8 mouse cellular contexts compared by ENCODE assay signal in the genomic region with DNA sequence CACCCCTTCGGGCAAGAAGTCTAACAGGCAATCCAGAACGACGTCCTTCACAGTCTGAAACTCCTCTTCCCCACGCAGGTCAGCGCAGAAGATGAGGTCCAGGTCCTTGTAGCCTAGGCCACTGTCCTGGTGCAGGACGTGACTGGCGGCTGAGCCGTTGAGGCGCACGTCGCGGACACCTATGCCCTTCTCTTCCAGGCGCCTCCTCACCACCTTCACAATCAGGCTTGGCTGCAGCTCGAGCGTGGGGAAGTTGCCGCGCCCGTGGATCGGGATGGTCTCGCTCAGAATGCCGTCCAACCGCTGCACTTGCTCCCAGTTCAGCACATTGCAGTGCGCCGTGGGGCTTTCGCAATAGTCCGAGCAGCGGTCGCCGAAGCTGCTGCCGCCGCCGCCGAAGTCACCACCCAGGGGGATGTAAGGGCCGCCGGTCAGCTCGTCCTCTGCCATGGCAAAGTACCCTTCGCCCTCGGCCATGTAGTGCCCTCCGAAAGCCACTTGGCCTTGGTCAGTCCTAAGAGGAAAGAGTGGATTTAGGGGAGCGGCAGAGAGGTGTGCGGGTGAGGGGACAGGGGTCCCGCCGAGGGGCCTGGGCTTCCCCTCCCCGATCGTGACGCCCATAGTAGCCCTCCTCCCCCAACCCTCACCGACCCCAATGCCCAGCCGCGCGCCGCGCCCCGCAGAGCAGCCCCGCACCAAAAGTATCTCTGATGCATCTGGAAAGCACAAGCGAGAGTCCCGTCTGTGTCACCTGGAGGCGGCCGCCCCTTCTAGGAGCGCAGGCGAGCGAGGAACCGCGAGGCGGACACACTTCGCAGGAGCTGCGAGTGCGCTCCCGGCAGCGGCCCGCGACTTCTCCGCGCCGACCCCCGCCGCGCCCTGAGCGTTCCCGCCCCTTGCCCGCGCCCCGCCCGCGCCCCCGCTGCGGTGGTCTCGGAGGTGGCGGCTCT. TPM values are rescaled to one million over a fixed set of nuclear protein-coding genes. Genes with fewer than 3 reads are reported as not detected.
A peak's percentile ranks its signal among the peaks of the same experiment; 100 is the strongest.
DNase-seq lines count a peak whose midpoint lies in the region; ATAC-seq and TF ChIP-seq lines count a peak whose summit lies in the region.

No protein-coding gene starts in this region.

- no peak overlapping the region; the same call in 1 of the 2 replicates for H3K27ac ChIP-seq in liver, embryonic 14.5 days
- peak overlapping the region; percentile 94 for H3K27ac ChIP-seq in stomach, postnatal 0 days (replicated peaks)

- peaks cover 0 to 2% of the 10 kb centered on the region in 2 experiments; a peak in 2 of 4 replicates for H3K4me1 ChIP-seq in liver, embryonic 14.5 days (replicated peaks; ENCODE audit: control insufficient read depth in 2 of 2, insufficient read depth in 2 of 2, low read length in 1 of 2)
- H3K4me1 ChIP-seq in stomach, postnatal 0 days (replicated peaks; ENCODE audit: control insufficient read depth, insufficient read depth): no peaks in the 10 kb centered on the region

- DNase-seq in layer of hippocampus, adult 11-12 months (ENCODE audit: low spot score): peak; percentile 43
- no peak for DNase-seq in layer of hippocampus, adult 8-10 months (ENCODE audit: low spot score in 2 of 2)
- DNase-seq in embryo, embryonic 10.5 days (ENCODE audit: low spot score): peak; percentile 55
- DNase-seq in heart, adult 18-20 months: peak; percentile 66 to 81
- peak; percentile 24 for DNase-seq in kidney, adult 11 months
- DNase-seq in liver, embryonic 14.5 days (ENCODE audit: low read depth in 3 of 3, low spot score in 3 of 3): no peak
- peak; percentile 38 for DNase-seq in naive thymus-derived CD4-positive, alpha-beta T cell, adult 2 months (ENCODE audit: low read depth)
- peak; percentile 68 for DNase-seq in stomach, postnatal 0 days (ENCODE audit: low spot score)

- 2% methylated on average over 74 of the region's 88 CpGs for WGBS in liver, embryonic 14.5 days (ENCODE audit: insufficient replicate concordance)
- under 1% methylated on average over 80 of the region's 88 CpGs for WGBS in stomach, postnatal 0 days

- TF ChIP-seq CTCF in liver, embryonic 14.5 days (IDR thresholded peaks at IDR 0.05; ENCODE audit: low read depth): no peak
- no peak for TF ChIP-seq CTCF in stomach, postnatal 0 days (IDR thresholded peaks at IDR 0.05; ENCODE audit: low read depth)

- no peaks in the 10 kb centered on the region; the same call in 1 of the 2 replicates for H3K36me3 ChIP-seq in liver, embryonic 14.5 days (replicated peaks; ENCODE audit: control insufficient read depth, insufficient read depth, low read depth)
- no peaks in the 10 kb centered on the region for H3K36me3 ChIP-seq in stomach, postnatal 0 days (ENCODE audit: control insufficient read depth, insufficient read depth, low read length)

- H3K4me3 ChIP-seq in liver, embryonic 14.5 days (ENCODE audit: insufficient read depth in 1 of 2, low read depth in 2 of 2, low read length in 2 of 2): peak overlapping the region; percentile 65 to 67
- H3K4me3 ChIP-seq in stomach, postnatal 0 days (ENCODE audit: low read depth, low read length): peak overlapping the region; percentile 78

- TF ChIP-seq EP300 in liver, embryonic 14.5 days (IDR thresholded peaks at IDR 0.05; ENCODE audit: low read depth): no peak
- no peak for TF ChIP-seq EP300 in stomach, postnatal 0 days (optimal IDR thresholded peaks at IDR 0.05)

- peak overlapping the region; percentile 74 for H3K4me2 ChIP-seq in liver, embryonic 14.5 days (ENCODE audit: low read depth)
- peak overlapping the region; percentile 81 for H3K4me2 ChIP-seq in stomach, postnatal 0 days (replicated peaks; ENCODE audit: low read depth)

- no peaks in the 10 kb centered on the region for H3K9me3 ChIP-seq in liver, embryonic 14.5 days (ENCODE audit: control insufficient read depth, low read length)
- H3K9me3 ChIP-seq in stomach, postnatal 0 days (ENCODE audit: control insufficient read depth, low read length): no peaks in the 10 kb centered on the region

- H3K27me3 ChIP-seq in liver, embryonic 14.5 days (ENCODE audit: control insufficient read depth, insufficient read depth, low read length): no peaks in the 10 kb centered on the region; the same call in 1 of the 2 replicates
- no peaks in the 10 kb centered on the region for H3K27me3 ChIP-seq in stomach, postnatal 0 days (ENCODE audit: control insufficient read depth, insufficient read depth, low read length)

- peak overlapping the region; percentile 48 for H3K9ac ChIP-seq in liver, embryonic 14.5 days (replicated peaks)
- peak overlapping the region; percentile 80 for H3K9ac ChIP-seq in stomach, postnatal 0 days (ENCODE audit: low read length)

- ATAC-seq in liver, embryonic 14.5 days (ENCODE audit: insufficient read depth): peak; percentile 52
- peak; percentile 55 for ATAC-seq in stomach, postnatal 0 days (ENCODE audit: low FRiP score, low TSS enrichment)

RNA-seq across cellular contexts. Expression of gene Tent5a, which starts 0.6 kb away (rescaled TPM):
- total RNA-seq in layer of hippocampus, adult 8-10 months (2022): 1 to 10 TPM; 3.7 to 4.2 (median 4.0) TPM
- 10 to 100 TPM in 1 of 2 experiments, 1 to 10 TPM in 1; 9.8 to 10.6 TPM for total RNA-seq in heart, adult 18-20 months (2021)
- polyA plus RNA-seq in liver, embryonic 14.5 days (2012; rRNA removed): 3.6 and 5.0 TPM in 2 replicates
- 8.1 and 10.5 TPM in 2 replicates for polyA plus RNA-seq in liver, embryonic 14.5 days (2014; fragmentation: Nextera tagmentation; extraction: Ambion mirVana)
- 22.5 and 22.9 TPM in 2 replicates for polyA plus RNA-seq in stomach, postnatal 0 days (2015; fragmentation: Nextera tagmentation; extraction: Ambion mirVana)

RNA-seq across cellular contexts. Expression of gene Gm11114, which starts 14.0 kb away (rescaled TPM):
- total RNA-seq in layer of hippocampus, adult 8-10 months (2022): not detected
- total RNA-seq in heart, adult 18-20 months (2021): not detected
- polyA plus RNA-seq in liver, embryonic 14.5 days (2012; rRNA removed): not detected in 2 replicates
- not detected in 2 replicates for polyA plus RNA-seq in liver, embryonic 14.5 days (2014; fragmentation: Nextera tagmentation; extraction: Ambion mirVana)
- not detected in 2 replicates for polyA plus RNA-seq in stomach, postnatal 0 days (2015; fragmentation: Nextera tagmentation; extraction: Ambion mirVana)

Comparison
In these comparisons a context has a peak if more than half of its experiments do, and no peak if none do; other contexts are left out.
1. DNase-seq: peak in layer of hippocampus, adult 11-12 months (single experiment), embryo, embryonic 10.5 days (single experiment), heart, adult 18-20 months (2 of 2), kidney, adult 11 months (single experiment), naive thymus-derived CD4-positive, alpha-beta T cell, adult 2 months (single experiment) and stomach, postnatal 0 days (single experiment); none in layer of hippocampus, adult 8-10 months (0 of 2) and liver, embryonic 14.5 days (0 of 3).